Mouse (Mus musculus) liver, embryonic 14.5 days (tissue): ENCODE results near the gene Gatad2b.

Source experiments
- CTCF ChIP-seq: IDR thresholded peaks from 2 replicates; pipeline ENCODE4 v1.5.1; 2016; ENCODE audit warnings: antibody characterized with exemption, low read depth, control low read depth
- EP300 ChIP-seq: IDR thresholded peaks from 2 replicates; pipeline ENCODE4 v1.6.1; 2016; ENCODE audit warnings: antibody characterized with exemption, low read depth

DNA sequence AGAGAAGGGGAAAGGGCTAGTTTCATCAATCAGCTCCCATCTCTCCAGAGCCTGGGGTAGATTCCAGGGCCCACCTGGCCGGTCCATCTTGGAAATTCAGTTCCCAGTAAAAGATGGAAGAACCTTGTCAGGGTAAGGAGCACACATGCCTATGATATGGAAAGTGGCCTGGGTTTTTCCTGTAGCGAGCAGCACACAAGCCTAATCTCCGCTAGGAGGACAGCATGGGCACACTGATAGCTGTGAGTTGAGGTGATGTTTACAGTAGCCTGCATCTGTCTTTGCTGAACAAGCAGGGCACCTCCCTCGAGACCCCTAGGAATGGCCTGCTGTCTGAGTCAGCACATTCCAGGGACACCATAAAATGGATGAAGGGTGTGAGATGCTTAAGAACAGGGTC is 111.6 kb downstream of the Gatad2b start:
- TF ChIP-seq CTCF (no peak), EP300 (no peak)
